Mouse (Mus musculus) liver, adult (tissue): ENCODE results near the gene Cmtm4.

Experiments used
- GATA4 ChIP-seq: IDR thresholded peaks from 2 replicates; pipeline ENCODE4 v1.6.1; 2014; ENCODE audit warnings: mild to moderate bottlenecking, low read length; ENCODE audit not compliant: insufficient replicate concordance

Gene Cmtm4

DNA sequence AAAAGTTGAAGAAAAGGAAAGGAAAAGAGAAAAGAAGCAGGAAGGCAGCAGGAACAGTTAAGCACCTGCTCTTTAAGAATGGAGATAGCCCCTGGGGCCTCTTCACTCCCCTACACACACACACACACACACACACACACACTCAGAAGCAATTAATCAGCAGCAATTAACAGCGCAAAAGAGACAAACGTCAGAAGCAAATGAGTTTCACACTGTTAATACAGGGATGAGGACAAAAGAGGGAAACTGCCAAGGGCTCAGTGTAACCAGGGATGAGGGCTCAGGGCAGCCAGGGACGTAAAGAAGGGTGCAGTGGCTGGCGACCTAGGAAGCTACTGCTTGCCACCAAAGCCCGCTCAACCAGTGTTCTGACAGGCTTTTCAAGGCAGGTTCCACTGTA lies 28.2 kb downstream of the Cmtm4 start:
- no peak for TF ChIP-seq GATA4

GRCm38 (mm10) chr8:104365695-104366094 lies 29.9 kb downstream of the Cmtm4 start:
- TF ChIP-seq GATA4, result no peak

- no peak for TF ChIP-seq GATA4
Observed at GRCm38 (mm10) chr8:104359778-104360456, 35.7 kb downstream of the Cmtm4 start.

- TF ChIP-seq GATA4, result no peak
Observed at GRCm38 (mm10) chr8:104358637-104359036, 37.0 kb downstream of the Cmtm4 start.

DNA sequence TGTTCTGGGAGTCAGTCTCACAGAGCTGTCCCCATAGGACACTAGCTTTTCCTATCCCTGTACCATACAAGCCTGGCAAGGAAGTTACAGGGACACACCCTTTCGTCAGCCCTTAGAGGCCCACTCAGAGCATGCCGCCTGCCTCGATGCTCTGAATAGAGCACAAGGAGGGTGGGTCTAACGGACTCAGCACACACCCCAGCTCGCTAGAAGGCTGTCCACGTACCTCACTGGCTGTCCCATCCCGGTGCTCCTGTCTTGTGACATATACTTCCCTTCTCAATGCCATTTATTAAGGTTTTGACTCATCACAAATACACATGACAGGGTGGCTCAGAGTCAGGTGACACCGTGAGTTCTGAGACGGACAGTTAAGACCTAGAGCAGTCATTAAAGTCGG lies 41.1 kb downstream of the Cmtm4 start:
- TF ChIP-seq GATA4, result no peak

DNA sequence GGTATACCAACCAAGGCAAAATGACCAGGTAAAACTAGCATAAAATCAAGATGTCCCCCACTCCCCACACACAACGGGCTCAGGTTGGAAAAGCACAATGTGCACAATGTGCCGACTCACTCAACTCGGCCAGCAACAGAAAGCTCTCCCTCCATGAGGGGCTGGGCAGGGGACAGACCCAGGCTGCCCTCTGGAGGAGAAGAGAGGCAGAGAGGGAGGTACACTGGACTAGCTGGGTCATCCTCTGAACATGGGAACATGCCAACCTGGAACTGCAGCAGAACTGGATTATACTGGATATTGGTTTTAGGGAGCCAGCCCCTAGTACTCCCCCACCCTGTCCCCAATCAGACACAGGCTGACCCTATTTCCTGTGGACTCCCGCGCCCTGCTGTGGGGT lies 42.4 kb downstream of the Cmtm4 start:
- no peak for TF ChIP-seq GATA4

- no peak for TF ChIP-seq GATA4
Observed at GRCm38 (mm10) chr8:104350047-104350446, 45.6 kb downstream of the Cmtm4 start.

DNA sequence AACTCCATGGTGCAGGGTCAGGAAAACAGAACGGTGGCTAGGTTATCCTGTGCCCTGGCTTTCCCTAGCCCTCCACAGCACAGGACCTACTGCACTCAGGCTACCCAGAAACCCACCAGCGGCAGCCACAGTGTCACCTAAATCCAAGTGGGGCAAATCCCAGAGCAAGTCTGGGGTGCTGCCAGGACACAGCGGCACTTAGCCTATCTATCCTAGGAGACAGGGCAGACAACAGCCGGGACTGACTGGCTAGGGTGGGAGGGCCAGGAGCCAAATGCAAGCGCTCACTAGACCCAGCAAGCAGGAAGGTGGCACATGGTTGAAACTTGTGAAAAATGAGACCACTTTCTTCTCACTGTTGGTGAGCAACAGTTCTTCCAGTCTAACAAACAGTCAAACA lies 46.6 kb downstream of the Cmtm4 start:
- TF ChIP-seq GATA4, result no peak

DNA sequence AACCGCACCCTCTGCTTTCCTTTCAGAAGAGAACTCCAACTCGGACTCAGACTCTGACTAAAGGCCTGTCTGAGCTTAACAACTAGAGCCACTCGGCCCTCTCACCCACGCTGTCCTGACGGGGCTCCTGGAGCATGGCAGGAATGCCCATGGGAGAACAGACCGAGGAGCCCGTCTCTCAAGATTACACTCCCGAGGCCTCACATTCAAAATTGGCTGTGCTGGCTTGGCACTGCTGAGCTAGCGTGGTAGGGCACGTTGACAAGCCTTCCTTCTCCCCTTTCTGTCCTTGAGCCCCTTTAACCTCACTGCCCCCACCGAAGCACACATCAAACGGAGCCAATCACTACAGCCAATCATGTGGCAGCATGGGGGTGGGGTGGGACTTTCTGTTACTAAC lies 48.9 kb downstream of the Cmtm4 start:
- TF ChIP-seq GATA4, result no peak

- TF ChIP-seq GATA4, result no peak
Observed at GRCm38 (mm10) chr8:104344622-104345021, 51.0 kb downstream of the Cmtm4 start.

DNA sequence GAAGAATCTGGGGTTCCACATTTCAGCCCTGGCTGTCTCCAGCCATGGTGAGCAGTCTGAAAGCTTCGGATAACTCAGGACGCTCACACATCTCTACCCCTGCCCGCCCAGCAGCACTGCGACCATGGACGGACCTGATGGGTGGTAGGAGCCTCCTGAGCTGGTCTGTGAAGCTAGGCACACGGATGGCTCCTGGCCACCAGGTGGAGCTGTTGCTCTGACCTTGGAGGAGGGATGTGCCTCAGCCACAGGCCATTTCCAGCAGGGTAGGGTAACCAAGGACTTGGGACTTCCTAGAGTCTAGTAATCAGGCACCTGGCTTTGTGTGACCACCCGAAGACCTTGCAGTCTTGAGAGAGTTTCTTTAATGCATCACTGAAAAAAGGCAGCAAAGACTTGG lies 51.6 kb downstream of the Cmtm4 start:
- no peak for TF ChIP-seq GATA4

DNA sequence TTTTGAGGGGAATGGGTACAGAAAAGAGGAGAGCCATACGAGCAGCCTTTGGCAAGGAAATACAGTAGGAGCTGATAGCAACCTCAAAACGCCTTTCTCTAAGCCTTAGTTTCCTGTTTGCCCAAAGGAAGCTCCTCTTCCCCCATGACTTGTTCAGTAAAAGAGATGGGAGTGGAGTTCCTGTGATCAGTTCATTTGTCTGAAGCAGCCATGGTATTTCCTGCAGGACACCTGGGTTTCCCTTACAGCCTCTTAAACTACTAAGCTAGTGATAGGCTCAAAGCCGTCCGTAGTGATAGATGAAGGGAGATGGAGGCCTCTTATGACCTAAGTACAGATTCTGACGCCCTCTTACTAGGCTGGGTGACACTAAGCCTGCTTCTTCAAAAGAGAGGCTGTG lies 53.2 kb downstream of the Cmtm4 start:
- TF ChIP-seq GATA4, result 0 out of 2 replicates have a peak, but pooled peaks have one; percentile 9

- no peak for TF ChIP-seq GATA4
Observed at GRCm38 (mm10) chr8:104341678-104342077, 53.9 kb downstream of the Cmtm4 start.

DNA sequence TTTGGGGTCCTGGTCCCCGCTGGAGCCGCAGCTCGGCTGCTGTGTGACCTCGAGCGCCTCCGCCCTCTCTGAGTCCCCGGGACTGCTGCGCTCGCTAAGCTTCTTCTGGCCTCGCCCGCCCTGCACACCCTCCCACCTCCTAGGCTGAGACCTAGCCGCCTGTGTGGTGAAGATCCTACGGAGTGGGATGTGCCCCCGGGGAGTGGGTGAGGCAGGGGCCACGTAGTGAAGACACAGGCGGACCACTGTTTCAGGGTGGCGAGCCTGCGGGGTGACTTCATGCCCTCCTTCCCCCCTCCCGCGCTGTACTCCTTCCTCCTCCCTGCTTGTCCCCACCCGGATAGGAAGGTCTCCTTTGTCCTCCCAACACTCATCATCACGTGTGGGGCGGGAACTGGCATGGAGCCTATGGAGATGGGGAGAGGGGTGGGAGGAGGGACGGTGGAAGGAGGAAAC lies 54.5 kb downstream of the Cmtm4 start:
- TF ChIP-seq GATA4, result no peak

GRCm38 (mm10) chr8:104340233-104341105 lies 55.1 kb downstream of the Cmtm4 start:
- peak; percentile 60; the same call in 1 of the 2 replicates for TF ChIP-seq GATA4

GRCm38 (mm10) chr8:104339983-104340232 lies 55.7 kb downstream of the Cmtm4 start:
- TF ChIP-seq GATA4, result no peak
